Mouse (Mus musculus) CH12.LX (cell line): ENCODE data around the gene Hs3st6. TPM values are rescaled to one million over a fixed set of nuclear protein-coding genes. Genes with fewer than 3 reads are reported as not detected.

ENCODE experiments used
- DNase-seq: peaks from one replicate; pipeline ENCODE4 v3.0.0-alpha.2; 2013; ENCODE audit errors: extremely low read depth
- H3K27ac ChIP-seq: 2 replicates; pipeline ENCODE4 v1.5.1; 2012; ENCODE audit warnings: low read depth, mild to moderate bottlenecking, control low read depth, moderate library complexity; ENCODE audit not compliant: insufficient read depth
- H3K27me3 ChIP-seq: replicated peaks from 2 replicates; pipeline ENCODE3; 2012; ENCODE audit warnings: inconsistent platforms
- H3K36me3 ChIP-seq, 2 experiments: replicated peaks in 1 of 2; 2 replicates each; pipeline versions ENCODE3 to v1.6.1; 2012; ENCODE audit warnings: inconsistent platforms in 1 of 2, low read length in 1 of 2, mild to moderate bottlenecking in 1 of 2, mixed read lengths in 1 of 2, moderate library complexity in 1 of 2; ENCODE audit not compliant: control insufficient read depth in 1 of 2, insufficient read depth in 1 of 2
- H3K4me1 ChIP-seq, 2 experiments: 2 replicates each; pipeline ENCODE4 v1.6.1; 2012; ENCODE audit warnings: inconsistent platforms in 1 of 2, moderate library complexity in 1 of 2; ENCODE audit not compliant: insufficient read depth in 2 of 2, control insufficient read depth in 1 of 2
- H3K4me2 ChIP-seq: 2 replicates; pipeline ENCODE4 v1.6.1; 2012; ENCODE audit warnings: low read depth, mild to moderate bottlenecking, control low read depth; ENCODE audit not compliant: poor library complexity, insufficient read depth, severe bottlenecking
- H3K4me3 ChIP-seq, 3 experiments: fragments of 150-350 bp in 1 of 3; sonication (generic) in 1 of 3; replicated peaks in 1 of 3; 2 replicates each; pipeline versions ENCODE3 to v1.5.1; 2011 to 2012; ENCODE audit warnings: low read depth in 2 of 3, low read length in 2 of 3, mild to moderate bottlenecking in 2 of 3, moderate library complexity in 2 of 3, control low read depth in 1 of 3, improper control_type of control experiment in 1 of 3, inconsistent platforms in 1 of 3, mixed read lengths in 1 of 3; ENCODE audit not compliant: poor library complexity in 1 of 3
- H3K79me2 ChIP-seq: replicated peaks from 2 replicates; pipeline ENCODE4 v1.6.1; 2012; ENCODE audit warnings: mild to moderate bottlenecking, moderate library complexity; ENCODE audit not compliant: control insufficient read depth, poor library complexity, insufficient read depth, severe bottlenecking; ENCODE audit errors: extremely low read depth
- H3K9ac ChIP-seq: 2 replicates; pipeline ENCODE4 v1.6.1; 2012; ENCODE audit warnings: low read depth, mild to moderate bottlenecking, control low read depth, moderate library complexity; ENCODE audit not compliant: insufficient read depth
- H3K9me3 ChIP-seq: replicated peaks from 2 replicates; pipeline ENCODE3; 2012; ENCODE audit warnings: low read length, inconsistent platforms, mixed read lengths
- BHLHE40 ChIP-seq: IDR thresholded peaks from 2 replicates; pipeline ENCODE4 v1.6.1; 2011; ENCODE audit warnings: mild to moderate bottlenecking, low read depth, low read length, improper control_type of control experiment
- CHD1 ChIP-seq: IDR thresholded peaks from 2 replicates; pipeline ENCODE4 v1.6.1; 2012; ENCODE audit warnings: low read depth, low read length, improper control_type of control experiment, inconsistent platforms
- CHD2 ChIP-seq: IDR thresholded peaks from 2 replicates; pipeline ENCODE4 v1.6.1; 2011; ENCODE audit warnings: low read length, improper control_type of control experiment
- CTCF ChIP-seq, 2 experiments: IDR thresholded peaks in 1 of 2; conservative IDR thresholded peaks in 1 of 2; 2 replicates each; pipeline ENCODE4 v1.5.1; 2011 to 2012; ENCODE audit warnings: low read depth in 2 of 2, low read length in 2 of 2, improper control_type of control experiment in 1 of 2, inconsistent platforms in 1 of 2, mild to moderate bottlenecking in 1 of 2, moderate library complexity in 1 of 2
- E2F4 ChIP-seq: IDR thresholded peaks from 2 replicates; pipeline ENCODE4 v1.6.1; 2011; ENCODE audit warnings: low read depth, low read length, improper control_type of control experiment; ENCODE audit not compliant: insufficient replicate concordance
- ELF1 ChIP-seq: IDR thresholded peaks from 2 replicates; pipeline ENCODE4 v1.6.1; 2014; ENCODE audit warnings: low read depth, mild to moderate bottlenecking, inconsistent platforms, low read length, improper control_type of control experiment
- EP300 ChIP-seq: IDR thresholded peaks from 2 replicates; pipeline ENCODE4 v1.6.1; 2011; ENCODE audit warnings: low read length, improper control_type of control experiment
- ETS1 ChIP-seq: conservative IDR thresholded peaks from 2 replicates; pipeline ENCODE4 v1.6.1; 2012; ENCODE audit warnings: low read depth, mild to moderate bottlenecking, inconsistent platforms, low read length, improper control_type of control experiment, moderate library complexity
- GABPA ChIP-seq: IDR thresholded peaks from 2 replicates; pipeline ENCODE4 v1.6.1; 2012; ENCODE audit warnings: low read depth, low read length, improper control_type of control experiment, inconsistent platforms; ENCODE audit not compliant: insufficient replicate concordance
- HCFC1 ChIP-seq: IDR thresholded peaks from 2 replicates; pipeline ENCODE4 v1.6.1; 2012; ENCODE audit warnings: low read depth, mild to moderate bottlenecking, inconsistent platforms, low read length, improper control_type of control experiment
- IRF4 ChIP-seq: IDR thresholded peaks from 2 replicates; pipeline ENCODE4 v1.6.1; 2014; ENCODE audit warnings: low read depth, mild to moderate bottlenecking, inconsistent platforms, low read length, improper control_type of control experiment
- JUN ChIP-seq: IDR thresholded peaks from 2 replicates; pipeline ENCODE4 v1.6.1; 2011; ENCODE audit warnings: low read depth, mild to moderate bottlenecking, low read length, improper control_type of control experiment, moderate library complexity; ENCODE audit not compliant: insufficient read depth
- JUND ChIP-seq: conservative IDR thresholded peaks from 2 replicates; pipeline ENCODE4 v1.6.1; 2011; ENCODE audit warnings: low read depth, low read length, improper control_type of control experiment
- KAT2A ChIP-seq: IDR thresholded peaks from 2 replicates; pipeline ENCODE4 v1.6.1; 2012; ENCODE audit warnings: low read length, improper control_type of control experiment, inconsistent platforms; ENCODE audit not compliant: insufficient replicate concordance
- MAFK ChIP-seq: IDR thresholded peaks from 2 replicates; pipeline ENCODE4 v1.6.1; 2011; ENCODE audit warnings: low read length, improper control_type of control experiment; ENCODE audit not compliant: insufficient replicate concordance
- MAX ChIP-seq: IDR thresholded peaks from 2 replicates; pipeline ENCODE4 v1.6.1; 2011; ENCODE audit warnings: low read length, improper control_type of control experiment
- MAZ ChIP-seq: IDR thresholded peaks from 2 replicates; pipeline ENCODE4 v1.6.1; 2012; ENCODE audit warnings: low read depth, mild to moderate bottlenecking, inconsistent platforms, low read length, improper control_type of control experiment, moderate library complexity
- MEF2A ChIP-seq: IDR thresholded peaks from 2 replicates; pipeline ENCODE4 v1.6.1; 2014; ENCODE audit warnings: low read depth, mild to moderate bottlenecking, inconsistent platforms, low read length, improper control_type of control experiment, borderline replicate concordance
- MXI1 ChIP-seq: IDR thresholded peaks from 2 replicates; pipeline ENCODE4 v1.6.1; 2011; ENCODE audit warnings: mild to moderate bottlenecking, low read depth, low read length, improper control_type of control experiment
- MYC ChIP-seq: IDR thresholded peaks from 2 replicates; pipeline ENCODE4 v1.6.1; 2011; ENCODE audit warnings: low read depth, mild to moderate bottlenecking, improper control_type of control experiment, low read length
- NELFE ChIP-seq: IDR thresholded peaks from 2 replicates; pipeline ENCODE4 v1.6.1; 2011; ENCODE audit warnings: low read depth, low read length, improper control_type of control experiment
- NRF1 ChIP-seq: IDR thresholded peaks from 2 replicates; pipeline ENCODE4 v1.6.1; 2014; ENCODE audit warnings: low read depth, mild to moderate bottlenecking, inconsistent platforms, low read length, improper control_type of control experiment, moderate library complexity
- PAX5 ChIP-seq: IDR thresholded peaks from 2 replicates; pipeline ENCODE4 v1.6.1; 2012; ENCODE audit warnings: low read length, inconsistent platforms, mixed read lengths
- POLR2A ChIP-seq: IDR thresholded peaks from 2 replicates; pipeline ENCODE4 v1.6.1; 2011; ENCODE audit warnings: low read depth, mild to moderate bottlenecking, improper control_type of control experiment, low read length
- POLR2AphosphoS2 ChIP-seq: IDR thresholded peaks from 2 replicates; pipeline ENCODE4 v1.6.1; 2011; ENCODE audit warnings: low read depth, low read length, improper control_type of control experiment
- RAD21 ChIP-seq: IDR thresholded peaks from 2 replicates; pipeline ENCODE4 v1.6.1; 2011; ENCODE audit warnings: low read depth, mild to moderate bottlenecking, low read length, improper control_type of control experiment, moderate library complexity
- RCOR1 ChIP-seq: conservative IDR thresholded peaks from 2 replicates; pipeline ENCODE4 v1.6.1; 2012; ENCODE audit warnings: low read depth, mild to moderate bottlenecking, inconsistent platforms, low read length, improper control_type of control experiment
- SIN3A ChIP-seq: IDR thresholded peaks from 2 replicates; pipeline ENCODE4 v1.6.1; 2012; ENCODE audit warnings: low read length, improper control_type of control experiment, inconsistent platforms
- SMC3 ChIP-seq: IDR thresholded peaks from 2 replicates; pipeline ENCODE4 v1.6.1; 2011; ENCODE audit warnings: low read depth, low read length, improper control_type of control experiment
- TBP ChIP-seq: conservative IDR thresholded peaks from 2 replicates; pipeline ENCODE4 v1.6.1; 2011; ENCODE audit warnings: low read depth, low read length, improper control_type of control experiment
- TCF12 ChIP-seq: IDR thresholded peaks from 2 replicates; pipeline ENCODE4 v1.6.1; 2014; ENCODE audit warnings: low read depth, mild to moderate bottlenecking, inconsistent platforms, low read length, improper control_type of control experiment
- UBTF ChIP-seq: IDR thresholded peaks from 2 replicates; pipeline ENCODE4 v1.6.1; 2012; ENCODE audit warnings: low read depth, mild to moderate bottlenecking, inconsistent platforms, low read length, improper control_type of control experiment, moderate library complexity
- USF1 ChIP-seq: IDR thresholded peaks from 2 replicates; pipeline ENCODE4 v1.6.1; 2014; ENCODE audit warnings: low read depth, mild to moderate bottlenecking, inconsistent platforms, low read length, improper control_type of control experiment
- USF2 ChIP-seq: conservative IDR thresholded peaks from 2 replicates; pipeline ENCODE4 v1.6.1; 2011; ENCODE audit warnings: low read depth, low read length, improper control_type of control experiment
- ZC3H11A ChIP-seq: IDR thresholded peaks from 2 replicates; pipeline ENCODE4 v1.6.1; 2012; ENCODE audit warnings: low read depth, mild to moderate bottlenecking, inconsistent platforms, low read length, improper control_type of control experiment
- ZKSCAN1 ChIP-seq: IDR thresholded peaks from 2 replicates; pipeline ENCODE4 v1.6.1; 2012; ENCODE audit warnings: low read depth, inconsistent platforms, low read length, improper control_type of control experiment, borderline replicate concordance
- ZMIZ1 ChIP-seq: IDR thresholded peaks from 2 replicates; pipeline ENCODE4 v1.6.1; 2012; ENCODE audit warnings: low read depth, mild to moderate bottlenecking, inconsistent platforms, low read length, improper control_type of control experiment
- ZNF384 ChIP-seq: IDR thresholded peaks from 2 replicates; pipeline ENCODE4 v1.6.1; 2012; ENCODE audit warnings: low read depth, low read length, improper control_type of control experiment, inconsistent platforms
- dilution Hi-C: fragments of 300-500 bp; cut with MboI; formaldehyde crosslinking; loops from 2 replicates; pipeline ENCODE4 v1.14.3; 2020; ENCODE audit warnings: low sequenced_read_pairs; ENCODE audit not compliant: extremely low pct_unique_long_range_greater_than_20kb, extremely low pct_ligation_motif_present
- in situ Hi-C: fragments of 300-500 bp; cut with MboI; formaldehyde crosslinking; loops from 3 replicates; pipeline ENCODE4 v1.14.3; 2019; ENCODE audit warnings: low sequenced_read_pairs, low pct_ligation_motif_present, low pct_unique_long_range_greater_than_20kb, mixed read lengths
- polyA plus RNA-seq: library from polyadenylated mRNA; unstranded; fragments of >175 nt; gene quantifications from 2 replicates; pipeline ENCODE4 v1.2.1, GENCODE M21; 2012; ENCODE audit warnings: low read depth; ENCODE audit not compliant: insufficient read length
- total RNA-seq, 2 experiments: library from RNA; depleted of rRNA; stranded (reverse); fragments of 300-350 nt in 1 of 2; fragments of >200 nt in 1 of 2; gene quantifications; 2 replicates each; pipeline ENCODE4 v1.2.3; 2012 to 2014

Hs3st6 gene
- total and polyA plus RNA-seq, 3 experiments = 0.30 TPM; not detected in 2

GRCm38 (mm10) chr17:24706982-24707800, 45.6 kb upstream of the Hs3st6 start, which contains the start of gene Tbl3:
Gene Tbl3 (minus strand): TSS chr17:24707660.
- H3K79me2 ChIP-seq = peaks cover 14% of the 10 kb centered on the region
- peak within 1 kb of the TSS; percentile 86 for H3K9ac ChIP-seq
- peaks cover 27 to 33% of the 10 kb centered on the region in 2 experiments for H3K36me3 ChIP-seq
- no peaks in the 10 kb centered on the region for H3K27me3 ChIP-seq
- peak within 1 kb of the TSS; percentile 68 for H3K4me2 ChIP-seq
- in situ Hi-C loops (no loop called here), dilution Hi-C loops (no loop called here)
- peak within 1 kb of the TSS; percentile 52 for H3K27ac ChIP-seq
- peak; percentile 93 for DNase-seq
- peak; percentile 63; the same call in 1 of the 2 replicates for TF ChIP-seq MEF2A
- TF ChIP-seq BHLHE40 = peak; percentile 50; the same call in 1 of the 2 replicates
- TF ChIP-seq MAFK = no peak
- TF ChIP-seq POLR2A = peak; percentile 92
- TF ChIP-seq JUN = no peak
- TF ChIP-seq ZKSCAN1 = no peak
- TF ChIP-seq RCOR1 = no peak
- no peak; the same call in 1 of the 2 replicates for TF ChIP-seq ETS1
- peak; percentile 86 for TF ChIP-seq HCFC1
- no peak for TF ChIP-seq MAZ
- TF ChIP-seq EP300 = no peak
- peak; percentile 83; the same call in 1 of the 2 replicates for TF ChIP-seq ZMIZ1
- peak; percentile 90 for TF ChIP-seq MYC
- TF ChIP-seq CTCF (conservative IDR thresholded peaks at IDR 0.05 in 1 of 2, IDR thresholded peaks at IDR 0.05 in 1 of 2; ENCODE audit: low read depth in 2 of 2, low read length in 2 of 2) = no peak
- no peak for TF ChIP-seq E2F4
- TF ChIP-seq KAT2A = peak; percentile 68; the same call in 1 of the 2 replicates
- TF ChIP-seq NELFE = peak; percentile 89
- TF ChIP-seq MXI1 = peak; percentile 99
- TF ChIP-seq NRF1 = no peak
- peak; percentile 69; the same call in 1 of the 2 replicates for TF ChIP-seq IRF4
- 0 out of 2 replicates have a peak, but pooled peaks have one; percentile 9 for TF ChIP-seq CHD2
- peak; percentile 85 for TF ChIP-seq TCF12
- peak; percentile 78; the same call in 1 of the 2 replicates for TF ChIP-seq POLR2AphosphoS2
- no peak for TF ChIP-seq USF1
- peak; percentile 66; the same call in 1 of the 2 replicates for TF ChIP-seq ELF1
- TF ChIP-seq SIN3A = peak; percentile 99
- no peak for TF ChIP-seq USF2
- TF ChIP-seq MAX = peak; percentile 91
- no peak for TF ChIP-seq RAD21
- TF ChIP-seq SMC3 = no peak
- TF ChIP-seq CHD1 = no peak
- TF ChIP-seq ZNF384 = no peak; the same call in none of the 2 replicates
- peak; percentile 58; the same call in 1 of the 2 replicates for TF ChIP-seq GABPA
- no peak for TF ChIP-seq ZC3H11A
- TF ChIP-seq UBTF = no peak
- peak; percentile 73; the same call in 1 of the 2 replicates for TF ChIP-seq TBP
- no peak for TF ChIP-seq PAX5
- 0 out of 2 replicates have a peak, but pooled peaks have one; percentile 33 for TF ChIP-seq JUND
- H3K4me1 ChIP-seq = peaks cover 7 to 21% of the 10 kb centered on the region in 2 experiments; a peak in 3 of 4 replicates
- H3K9me3 ChIP-seq = no peaks in the 10 kb centered on the region
- peak within 1 kb of the TSS; percentile 83 to 96 (median 94) for H3K4me3 ChIP-seq
